Mouse (Mus musculus): Measurements from ENCODE around the gene Kcnj12.

- no peak for TF ChIP-seq CTCF (conservative IDR thresholded peaks at IDR 0.05; ENCODE audit: insufficient read depth, insufficient read length, low read depth, low read length)
- TF ChIP-seq POLR2A (IDR thresholded peaks at IDR 0.05; ENCODE audit: low read depth, low read length): no peak
These were observed 89.1 kb downstream of the Kcnj12 start for GRCm38 (mm10) chr11:61111472-61111871.
